14 mouse cellular contexts compared by ENCODE assay signal in genomic region chr13:44939326-44940035, GRCm38 (mm10).
DNase-seq lines count a peak whose midpoint lies in the region; ATAC-seq and TF ChIP-seq lines count a peak whose summit lies in the region.
"Had no signal": no experiment of that assay in that cellular context is flagged by ENCODE, and none has a peak within 500 bp of the region (broad histone marks: within the 10 kb centered on the region; RNA-seq: fewer than 3 reads in every experiment).

No protein-coding gene starts in this region.

- no peaks in the 10 kb centered on the region for H3K9me3 ChIP-seq in intestine, embryonic 15.5 days
- no peaks in the 10 kb centered on the region for H3K9me3 ChIP-seq in intestine, postnatal 0 days (ENCODE audit: control insufficient read depth)
- H3K9me3 ChIP-seq in ES-Bruce4 (replicated peaks; ENCODE audit: control insufficient read depth, insufficient read depth, low read length, poor library complexity, severe bottlenecking), result no peaks in the 10 kb centered on the region
- H3K9me3 ChIP-seq: liver, embryonic 13.5 days; midbrain, embryonic 10.5 days; neural tube, embryonic 12.5 days had no signal

- no peak overlapping the region for H3K4me2 ChIP-seq in intestine, embryonic 15.5 days (replicated peaks)
- H3K4me2 ChIP-seq in intestine, postnatal 0 days (replicated peaks; ENCODE audit: low read depth), result no peak overlapping the region
- H3K4me2 ChIP-seq: liver, embryonic 13.5 days; neural tube, embryonic 12.5 days had no signal

- peaks cover 3% of the 10 kb centered on the region; the same call in 1 of the 2 replicates for H3K4me1 ChIP-seq in intestine, embryonic 15.5 days (replicated peaks)
- 0 out of 2 replicates have a peak, but pooled peaks cover 5% of the 10 kb centered on the region for H3K4me1 ChIP-seq in intestine, postnatal 0 days (replicated peaks; ENCODE audit: control insufficient read depth, insufficient read depth, low read length)
- peaks cover 4% of the 10 kb centered on the region for H3K4me1 ChIP-seq in ES-Bruce4 (ENCODE audit: control insufficient read depth, insufficient read depth, low read length)
- H3K4me1 ChIP-seq in bone marrow macrophage, adult 2 months (ENCODE audit: control insufficient read depth, insufficient read depth, low read length), result peaks cover 41% of the 10 kb centered on the region

- no peaks in the 10 kb centered on the region for H3K27me3 ChIP-seq in intestine, embryonic 15.5 days (replicated peaks)
- no peaks in the 10 kb centered on the region for H3K27me3 ChIP-seq in intestine, postnatal 0 days (replicated peaks; ENCODE audit: control insufficient read depth, insufficient read depth, low read length)
- H3K27me3 ChIP-seq in ES-Bruce4 (ENCODE audit: control insufficient read depth, insufficient read depth, low read length, poor library complexity, severe bottlenecking), result no peaks in the 10 kb centered on the region
- H3K27me3 ChIP-seq: liver, embryonic 13.5 days; neural tube, embryonic 12.5 days had no signal

- H3K9ac ChIP-seq in intestine, embryonic 15.5 days, result no peak overlapping the region
- no peak overlapping the region for H3K9ac ChIP-seq in intestine, postnatal 0 days (ENCODE audit: low read depth, low read length)
- H3K9ac ChIP-seq in ES-Bruce4 (ENCODE audit: low read depth, poor library complexity, severe bottlenecking), result no peak overlapping the region
- H3K9ac ChIP-seq: liver, embryonic 13.5 days; neural tube, embryonic 12.5 days had no signal

- no peak for TF ChIP-seq POLR2A in ES-Bruce4 (IDR thresholded peaks at IDR 0.05; ENCODE audit: insufficient read depth, low read length)
- no peak for TF ChIP-seq POLR2A in bone marrow macrophage, adult 2 months (IDR thresholded peaks at IDR 0.05; ENCODE audit: borderline replicate concordance, low read depth, low read length)

- TF ChIP-seq CTCF in intestine, postnatal 0 days (IDR thresholded peaks at IDR 0.05; ENCODE audit: low read depth), result no peak
- TF ChIP-seq CTCF in ES-Bruce4 (IDR thresholded peaks at IDR 0.05; ENCODE audit: low read depth, low read length), result no peak
- TF ChIP-seq CTCF in bone marrow macrophage, adult 2 months (IDR thresholded peaks at IDR 0.05; ENCODE audit: low read depth, low read length), result no peak

- no peak for TF ChIP-seq EP300 in ES-Bruce4 (IDR thresholded peaks at IDR 0.05; ENCODE audit: insufficient read depth, low read depth, low read length)

- intact Hi-C loops in left cerebral cortex, postnatal 36 days (cut with DNase I), result no loop called here

- WGBS in intestine, embryonic 15.5 days, result 69% methylated on average over 8 of the region's 8 CpGs
- WGBS in intestine, postnatal 0 days, result 50% methylated on average over 8 of the region's 8 CpGs

- no peak overlapping the region for H3K27ac ChIP-seq in intestine, embryonic 15.5 days
- no peak overlapping the region for H3K27ac ChIP-seq in intestine, postnatal 0 days (ENCODE audit: low read depth, low read length)
- H3K27ac ChIP-seq in ES-Bruce4 (ENCODE audit: insufficient read depth, low read length), result peak overlapping the region; percentile 58
- peak overlapping the region; percentile 41; the same call in 1 of the 2 replicates for H3K27ac ChIP-seq in bone marrow macrophage, adult 2 months (ENCODE audit: insufficient read depth, low read depth, low read length)
- H3K27ac ChIP-seq: liver, embryonic 13.5 days; midbrain, embryonic 10.5 days; neural tube, embryonic 12.5 days had no signal

- H3K4me3 ChIP-seq in intestine, embryonic 15.5 days (replicated peaks), result no peak overlapping the region
- H3K4me3 ChIP-seq in intestine, postnatal 0 days (ENCODE audit: low read depth, low read length), result no peak overlapping the region
- H3K4me3 ChIP-seq in ES-Bruce4 (ENCODE audit: low read depth, low read length), result no peak overlapping the region
- H3K4me3 ChIP-seq in bone marrow macrophage, adult 2 months (ENCODE audit: insufficient read depth, low read length), result no peak overlapping the region
- H3K4me3 ChIP-seq: liver, embryonic 13.5 days; midbrain, embryonic 10.5 days; neural tube, embryonic 12.5 days had no signal

- DNase-seq in adrenal gland, postnatal 4 days (ENCODE audit: low spot score in 2 of 2), result no peak
- DNase-seq in left cerebral cortex, postnatal 36 days (ENCODE audit: low spot score in 2 of 2), result no peak
- DNase-seq: adrenal gland, postnatal 36 days; cerebellum, adult 9-10 months; kidney, postnatal 10 days; liver, embryonic 13.5 days; thymus, postnatal 25 days had no signal

- ATAC-seq in intestine, embryonic 15.5 days, result peak; percentile 53
- ATAC-seq in intestine, postnatal 0 days, result no peak
- ATAC-seq in megakaryocyte, adult 5-6 weeks (ENCODE audit: poor library complexity, severe bottlenecking), result peak; percentile 25; the same call in 1 of the 2 replicates

- H3K36me3 ChIP-seq in intestine, embryonic 15.5 days, result no peaks in the 10 kb centered on the region
- peaks cover 4% of the 10 kb centered on the region; the same call in 1 of the 2 replicates for H3K36me3 ChIP-seq in intestine, postnatal 0 days (ENCODE audit: control insufficient read depth, insufficient read depth)
- no peaks in the 10 kb centered on the region for H3K36me3 ChIP-seq in ES-Bruce4 (ENCODE audit: control insufficient read depth, insufficient read depth, low read length, poor library complexity, severe bottlenecking)
- H3K36me3 ChIP-seq: liver, embryonic 13.5 days; neural tube, embryonic 12.5 days had no signal

Comparison
In these comparisons a context has a peak if more than half of its experiments do, and no peak if none do; other contexts are left out.
1. H3K27ac ChIP-seq: peak in ES-Bruce4 (single experiment) and bone marrow macrophage, adult 2 months (single experiment); none in intestine, embryonic 15.5 days (single experiment) and intestine, postnatal 0 days (single experiment).